Mouse (Mus musculus) liver, embryonic 14.5 days (tissue): Measurements from ENCODE around the gene Midn. TPM values are rescaled to one million over a fixed set of nuclear protein-coding genes. Genes with fewer than 3 reads are reported as not detected.
A peak's percentile ranks its signal among the peaks of the same experiment; 100 is the strongest.

Experiments used
- ATAC-seq: fragments of 200-750 bp; cut with Nextera tagmentation; 2 replicates; pipeline ENCODE4 v1.8.0; 2017; ENCODE audit warnings: moderate number of reproducible peaks, mild to moderate bottlenecking, moderate library complexity; ENCODE audit not compliant: insufficient read depth
- DNase-seq, 3 experiments: peaks; one replicate each; pipeline ENCODE4 v3.0.0-alpha.2; 2012 to 2013; ENCODE audit warnings: low read depth in 3 of 3, low spot score in 3 of 3
- H3K27ac ChIP-seq: fragments of 300-500 bp; sonication (generic); 2 replicates; pipeline ENCODE4 v1.5.1; 2014; ENCODE audit warnings: moderate library complexity, mild to moderate bottlenecking, control low read depth, inconsistent platforms
- H3K27me3 ChIP-seq: fragments of 300-500 bp; sonication (generic); 2 replicates; pipeline ENCODE4 v1.6.1; 2014; ENCODE audit warnings: mild to moderate bottlenecking, low read length, moderate library complexity; ENCODE audit not compliant: control insufficient read depth, insufficient read depth
- H3K36me3 ChIP-seq: fragments of 300-500 bp; sonication (generic); replicated peaks from 2 replicates; pipeline ENCODE4 v1.6.1; 2014; ENCODE audit warnings: low read depth; ENCODE audit not compliant: control insufficient read depth, insufficient read depth
- H3K4me1 ChIP-seq, 2 experiments: fragments of 200-500 bp in 1 of 2; fragments of 300-500 bp in 1 of 2; sonication (generic) in 1 of 2; replicated peaks; 2 replicates each; pipeline ENCODE4 v1.6.1; 2012 to 2014; ENCODE audit warnings: antibody characterized with exemption in 1 of 2, inconsistent platforms in 1 of 2, low read length in 1 of 2; ENCODE audit not compliant: control insufficient read depth in 2 of 2, insufficient read depth in 2 of 2
- H3K4me2 ChIP-seq: fragments of 300-500 bp; sonication (generic); 2 replicates; pipeline ENCODE4 v1.6.1; 2014; ENCODE audit warnings: low read depth, mild to moderate bottlenecking, control low read depth, moderate library complexity
- H3K4me3 ChIP-seq, 2 experiments: fragments of 200-500 bp in 1 of 2; fragments of 300-500 bp in 1 of 2; sonication (generic) in 1 of 2; 2 replicates each; pipeline ENCODE4 v1.5.1; 2012 to 2014; ENCODE audit warnings: low read depth in 2 of 2, low read length in 2 of 2, mild to moderate bottlenecking in 2 of 2, control low read depth in 1 of 2, inconsistent platforms in 1 of 2, moderate library complexity in 1 of 2; ENCODE audit not compliant: insufficient read depth in 1 of 2
- H3K9ac ChIP-seq: fragments of 300-500 bp; sonication (generic); replicated peaks from 2 replicates; pipeline ENCODE4 v1.6.1; 2014; ENCODE audit warnings: mild to moderate bottlenecking, control low read depth, moderate library complexity
- H3K9me3 ChIP-seq: fragments of 300-500 bp; sonication (generic); 2 replicates; pipeline ENCODE4 v1.6.1; 2016; ENCODE audit warnings: low read length, mixed read lengths; ENCODE audit not compliant: control insufficient read depth
- CTCF ChIP-seq: IDR thresholded peaks from 2 replicates; pipeline ENCODE4 v1.5.1; 2016; ENCODE audit warnings: antibody characterized with exemption, low read depth, control low read depth
- EP300 ChIP-seq: IDR thresholded peaks from 2 replicates; pipeline ENCODE4 v1.6.1; 2016; ENCODE audit warnings: antibody characterized with exemption, low read depth
- WGBS: fragments of 180-500 bp; shearing (Covaris S2); extraction: QIAGEN DNeasy Blood & Tissue Kit; methylation state at CpG from one replicate; pipeline ENCODE4 v1.1.7; 2014; ENCODE audit not compliant: insufficient replicate concordance; 5-methylcytosine and 5-hydroxymethylcytosine counted together
- polyA plus RNA-seq, 2 experiments: library from polyadenylated mRNA; depleted of rRNA in 1 of 2; stranded (reverse) in 1 of 2; unstranded in 1 of 2; fragments of >200 nt; fragmentation: Nextera tagmentation in 1 of 2; extraction: Ambion mirVana in 1 of 2; gene quantifications; 2 replicates each; pipeline versions ENCODE4 v1.2.1 to v1.2.3; 2012 to 2014

Midn gene
- polyA plus RNA-seq, 2 experiments = 5.1 to 9.1 TPM

- peaks cover 19 to 31% of the 10 kb centered on the region in 2 experiments for H3K4me1 ChIP-seq
- H3K4me3 ChIP-seq = peak overlapping the region; percentile 85 to 97
- H3K4me2 ChIP-seq = peak overlapping the region; percentile 81
- no peak for TF ChIP-seq CTCF
- TF ChIP-seq EP300 = peak; percentile 59; the same call in 1 of the 2 replicates
- no peaks in the 10 kb centered on the region for H3K9me3 ChIP-seq
- H3K36me3 ChIP-seq = peaks cover 47% of the 10 kb centered on the region
- WGBS = 0% methylated on average over 30 of the region's 30 CpGs
- peak overlapping the region; percentile 99 for H3K9ac ChIP-seq
- ATAC-seq (peak; percentile 2; the same call in 1 of the 2 replicates), DNase-seq (peak; percentile 59 to 76 (median 61))
- peak overlapping the region; percentile 69 for H3K27ac ChIP-seq
- H3K27me3 ChIP-seq = no peaks in the 10 kb centered on the region
Observed at GRCm38 (mm10) chr10:80116927-80117691, 31.0 kb upstream of the Midn start.

- DNase-seq (no peak), ATAC-seq (no peak)
- Histone ChIP-seq H3K27me3 (no peaks in the 10 kb centered on the region), H3K4me3 (peak overlapping the region; percentile 85 to 97), H3K9me3 (no peaks in the 10 kb centered on the region), H3K9ac (peak overlapping the region; percentile 99), H3K4me2 (peak overlapping the region; percentile 81), H3K36me3 (peaks cover 50% of the 10 kb centered on the region), H3K27ac (peak overlapping the region; percentile 69), H3K4me1 (peaks cover 19 to 31% of the 10 kb centered on the region in 2 experiments)
- WGBS = 24% methylated on average over 1 of the region's 1 CpGs
- TF ChIP-seq CTCF (no peak), EP300 (no peak)
Observed at GRCm38 (mm10) chr10:80117736-80118135, 30.3 kb upstream of the Midn start.

- DNase-seq = no peak
- Histone ChIP-seq H3K4me3 (peak overlapping the region; percentile 85 to 97), H3K27me3 (no peaks in the 10 kb centered on the region), H3K27ac (peak overlapping the region; percentile 69; the same call in 1 of the 2 replicates), H3K36me3 (peaks cover 54% of the 10 kb centered on the region), H3K9ac (peak overlapping the region; percentile 99), H3K4me2 (peak overlapping the region; percentile 81), H3K9me3 (no peaks in the 10 kb centered on the region), H3K4me1 (peaks cover 26 to 36% of the 10 kb centered on the region in 2 experiments)
- no peak for ATAC-seq
- TF ChIP-seq EP300 = no peak
- TF ChIP-seq CTCF = no peak
- WGBS = 76% methylated on average over 6 of the region's 6 CpGs
Observed at GRCm38 (mm10) chr10:80118552-80118951, 29.5 kb upstream of the Midn start.

GRCm38 (mm10) chr10:80120146-80120545 lies 27.9 kb upstream of the Midn start:
- peaks cover 63% of the 10 kb centered on the region for H3K36me3 ChIP-seq
- H3K4me1 ChIP-seq = peaks cover 35 to 40% of the 10 kb centered on the region in 2 experiments
- WGBS = 80% methylated on average over 2 of the region's 2 CpGs
- DNase-seq (no peak), ATAC-seq (no peak)
- no peak overlapping the region; the same call in 1 of the 2 replicates for H3K4me2 ChIP-seq
- peak overlapping the region; percentile 6; the same call in 1 of the 2 replicates for H3K27ac ChIP-seq
- no peaks in the 10 kb centered on the region for H3K27me3 ChIP-seq
- H3K9ac ChIP-seq = no peak overlapping the region; the same call in 1 of the 2 replicates
- H3K9me3 ChIP-seq = no peaks in the 10 kb centered on the region
- H3K4me3 ChIP-seq = no peak overlapping the region
- no peak for TF ChIP-seq EP300
- no peak for TF ChIP-seq CTCF

GRCm38 (mm10) chr10:80121639-80122038 lies 26.4 kb upstream of the Midn start:
- H3K4me1 ChIP-seq = peaks cover 43 to 47% of the 10 kb centered on the region in 2 experiments
- H3K27ac ChIP-seq = no peak overlapping the region
- H3K9me3 ChIP-seq = no peaks in the 10 kb centered on the region
- H3K9ac ChIP-seq = no peak overlapping the region
- DNase-seq (no peak), ATAC-seq (no peak)
- H3K36me3 ChIP-seq = peaks cover 78% of the 10 kb centered on the region
- no peak overlapping the region for H3K4me2 ChIP-seq
- H3K4me3 ChIP-seq = no peak overlapping the region
- 49% methylated on average over 2 of the region's 2 CpGs for WGBS
- TF ChIP-seq CTCF = 0 out of 2 replicates have a peak, but pooled peaks have one; percentile 11
- no peak for TF ChIP-seq EP300
- no peaks in the 10 kb centered on the region for H3K27me3 ChIP-seq
